Mouse (Mus musculus): Measurements from ENCODE around the gene Pnldc1.

- TF ChIP-seq CTCF (conservative IDR thresholded peaks at IDR 0.05; ENCODE audit: insufficient read depth, insufficient read length, low read depth, low read length), result no peak
- TF ChIP-seq POLR2A (IDR thresholded peaks at IDR 0.05; ENCODE audit: low read depth, low read length), result peak; percentile 64
These were observed 6.0 kb upstream of the Pnldc1 start, which contains the start of gene Mrpl18 for GRCm38 (mm10) chr17:12915881-12916583.
